Mouse (Mus musculus) thymus, adult 2 months (tissue): ENCODE measurements around the gene Gm10837.

ENCODE experiments used
- CTCF ChIP-seq: fragments of 200-500 bp; IDR thresholded peaks from 2 replicates; pipeline ENCODE4 v1.5.1; 2012; ENCODE audit warnings: mild to moderate bottlenecking, control low read depth, low read length, moderate library complexity, borderline replicate concordance; ENCODE audit not compliant: control insufficient read depth, poor library complexity, insufficient read depth; ENCODE audit errors: extremely low read depth
- POLR2A ChIP-seq: fragments of 200-500 bp; IDR thresholded peaks from 2 replicates; pipeline ENCODE4 v1.6.1; 2012; ENCODE audit warnings: mild to moderate bottlenecking, low read length, control low read depth, moderate library complexity; ENCODE audit not compliant: control insufficient read depth, poor library complexity, insufficient read depth; ENCODE audit errors: extremely low read depth

GRCm38 (mm10) chr14:122460226-122460625, 30.2 kb upstream of the Gm10837 start:
- TF ChIP-seq POLR2A, result no peak
- no peak for TF ChIP-seq CTCF
